Mouse (Mus musculus) embryonic facial prominence, embryonic 11.5 days (tissue): Measurements from ENCODE around the gene Scrn1. TPM values are rescaled to one million over a fixed set of nuclear protein-coding genes. Genes with fewer than 3 reads are reported as not detected.
A peak's percentile ranks its signal among the peaks of the same experiment; 100 is the strongest.

Source experiments
- ATAC-seq: fragments of 200-750 bp; cut with Nextera tagmentation; replicated peaks from 2 replicates; pipeline ENCODE4 v1.8.0; 2017; ENCODE audit warnings: low read depth; ENCODE audit not compliant: insufficient number of reproducible peaks, low FRiP score, low TSS enrichment
- DNase-seq: peaks from one replicate; pipeline ENCODE4 v3.0.0-alpha.2; 2015; ENCODE audit warnings: low spot score
- H3K27ac ChIP-seq: fragments of 300-500 bp; sonication (generic); replicated peaks from 2 replicates; pipeline ENCODE4 v1.5.1; 2014; ENCODE audit warnings: mild to moderate bottlenecking, low read depth, low read length, control low read depth
- H3K27me3 ChIP-seq: fragments of 300-500 bp; sonication (generic); 2 replicates; pipeline ENCODE4 v1.6.1; 2014; ENCODE audit warnings: mild to moderate bottlenecking, low read length, moderate library complexity, mixed read lengths; ENCODE audit not compliant: control insufficient read depth, insufficient read depth
- H3K36me3 ChIP-seq: fragments of 300-500 bp; sonication (generic); replicated peaks from 2 replicates; pipeline ENCODE4 v1.6.1; 2014; ENCODE audit warnings: low read depth, mild to moderate bottlenecking, low read length, moderate library complexity, mixed read lengths; ENCODE audit not compliant: control insufficient read depth, insufficient read depth
- H3K4me1 ChIP-seq: fragments of 300-500 bp; sonication (generic); 2 replicates; pipeline ENCODE4 v1.6.1; 2014; ENCODE audit warnings: low read length, mixed read lengths; ENCODE audit not compliant: control insufficient read depth, insufficient read depth
- H3K4me2 ChIP-seq: fragments of 300-500 bp; sonication (generic); 2 replicates; pipeline ENCODE4 v1.6.1; 2014; ENCODE audit warnings: low read depth, mild to moderate bottlenecking, control low read depth, low read length, moderate library complexity
- H3K4me3 ChIP-seq: fragments of 300-500 bp; sonication (generic); 2 replicates; pipeline ENCODE4 v1.5.1; 2014; ENCODE audit warnings: low read depth, low read length, control low read depth
- H3K9ac ChIP-seq: fragments of 300-500 bp; sonication (generic); replicated peaks from 2 replicates; pipeline ENCODE4 v1.6.1; 2014; ENCODE audit warnings: mild to moderate bottlenecking, control low read depth, low read length
- H3K9me3 ChIP-seq: fragments of 300-500 bp; sonication (generic); replicated peaks from 2 replicates; pipeline ENCODE4 v1.6.1; 2016; ENCODE audit warnings: mild to moderate bottlenecking, low read length, inconsistent platforms, mixed read lengths; ENCODE audit not compliant: control insufficient read depth
- WGBS: fragments of 180-500 bp; shearing (Covaris S2); extraction: QIAGEN DNeasy Blood & Tissue Kit; methylation state at CpG from one replicate; pipeline ENCODE4 v1.1.7; 2014; 5-methylcytosine and 5-hydroxymethylcytosine counted together
- polyA plus RNA-seq: library from polyadenylated mRNA; unstranded; fragments of >200 nt; fragmentation: Nextera tagmentation; extraction: Ambion mirVana; gene quantifications from 2 replicates; pipeline ENCODE4 v1.2.1, GENCODE M21; 2014

Gene Scrn1
- polyA plus RNA-seq = 24.4 and 25.4 TPM in 2 replicates

DNA sequence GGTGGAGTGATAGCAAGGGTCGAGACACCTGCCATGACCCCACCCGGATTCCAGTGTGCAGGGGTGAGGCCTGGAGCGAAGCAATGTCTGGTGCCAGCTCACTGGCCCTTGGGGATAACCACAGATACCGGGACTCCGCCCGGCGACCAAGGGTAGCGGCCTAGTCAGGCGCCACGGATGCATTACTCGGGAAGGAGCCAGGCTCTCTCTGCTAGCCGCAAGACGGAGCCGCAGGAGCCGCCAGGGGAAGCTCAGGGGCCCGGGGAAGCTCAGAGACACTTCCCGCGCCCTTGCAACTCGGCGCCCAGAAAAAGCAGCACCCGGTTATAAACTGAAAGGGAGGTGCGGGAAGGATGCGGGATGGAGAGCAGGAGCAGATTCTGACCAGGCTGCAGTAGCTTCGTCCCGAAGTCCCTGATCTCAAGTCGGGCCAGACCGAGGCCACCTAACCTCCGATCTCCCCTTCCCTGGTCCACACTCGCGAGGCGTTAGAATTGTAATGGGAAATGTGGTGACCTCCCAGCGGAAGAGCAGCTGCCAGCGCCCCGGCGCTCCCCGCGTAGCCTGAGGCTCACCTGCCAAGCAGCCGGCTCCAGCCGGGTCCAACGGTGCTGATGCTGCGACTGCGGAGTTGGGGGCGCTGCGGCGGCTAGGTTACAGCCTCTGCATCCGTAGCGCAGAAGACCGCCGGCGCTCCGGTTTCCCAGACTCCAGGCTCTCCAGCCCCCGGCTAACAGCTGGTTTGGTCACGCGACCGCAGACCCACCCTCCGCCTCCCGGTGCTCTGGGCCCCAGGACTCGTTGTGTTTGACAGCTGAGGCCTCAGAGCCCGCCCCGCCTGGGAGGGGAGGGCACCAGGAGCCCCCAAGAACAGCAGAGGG is at the start of gene Scrn1:
Gene Scrn1, minus strand, starts transcription at position 825 of the 881 bp plus-strand sequence.
- H3K27ac ChIP-seq = no peak within 1 kb of the TSS
- no peaks in the 10 kb centered on the region for H3K36me3 ChIP-seq
- peak within 1 kb of the TSS; percentile 93 for H3K4me2 ChIP-seq
- DNase-seq (peak; percentile 85), ATAC-seq (peak; percentile 89)
- H3K9me3 ChIP-seq = no peaks in the 10 kb centered on the region
- no peaks in the 10 kb centered on the region for H3K27me3 ChIP-seq
- peak within 1 kb of the TSS; percentile 59 for H3K9ac ChIP-seq
- WGBS = under 1% methylated on average over 60 of the region's 60 CpGs
- H3K4me1 ChIP-seq = no peaks in the 10 kb centered on the region; the same call in 1 of the 2 replicates
- H3K4me3 ChIP-seq = peak within 1 kb of the TSS; percentile 47

DNA sequence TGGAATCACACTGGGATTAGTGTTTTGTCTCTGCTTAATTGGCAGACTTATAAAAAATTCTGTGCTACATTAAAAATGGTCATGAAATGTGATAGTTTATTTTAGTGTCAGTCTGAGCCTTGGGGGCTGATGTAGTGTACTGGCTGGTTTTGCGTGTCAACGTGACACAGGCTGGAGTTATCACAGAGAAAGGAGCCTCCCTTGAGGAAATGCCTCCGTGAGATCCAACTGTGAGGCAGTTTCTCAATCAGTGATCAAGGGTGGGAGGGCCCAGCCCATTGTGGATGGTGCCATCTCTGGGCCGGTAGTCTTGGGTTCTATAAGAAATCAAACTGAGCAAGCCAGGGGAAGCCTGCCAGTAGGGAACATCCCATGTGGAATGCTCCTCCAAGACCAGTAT is 40.0 kb upstream of the Scrn1 start:
- ATAC-seq (no peak), DNase-seq (no peak)
- Histone ChIP-seq H3K9ac (no peak overlapping the region), H3K27ac (no peak overlapping the region), H3K36me3 (no peaks in the 10 kb centered on the region), H3K27me3 (no peaks in the 10 kb centered on the region), H3K4me2 (no peak overlapping the region), H3K9me3 (no peaks in the 10 kb centered on the region), H3K4me1 (no peaks in the 10 kb centered on the region), H3K4me3 (no peak overlapping the region)
- 67% methylated on average over 4 of the region's 4 CpGs for WGBS

DNA sequence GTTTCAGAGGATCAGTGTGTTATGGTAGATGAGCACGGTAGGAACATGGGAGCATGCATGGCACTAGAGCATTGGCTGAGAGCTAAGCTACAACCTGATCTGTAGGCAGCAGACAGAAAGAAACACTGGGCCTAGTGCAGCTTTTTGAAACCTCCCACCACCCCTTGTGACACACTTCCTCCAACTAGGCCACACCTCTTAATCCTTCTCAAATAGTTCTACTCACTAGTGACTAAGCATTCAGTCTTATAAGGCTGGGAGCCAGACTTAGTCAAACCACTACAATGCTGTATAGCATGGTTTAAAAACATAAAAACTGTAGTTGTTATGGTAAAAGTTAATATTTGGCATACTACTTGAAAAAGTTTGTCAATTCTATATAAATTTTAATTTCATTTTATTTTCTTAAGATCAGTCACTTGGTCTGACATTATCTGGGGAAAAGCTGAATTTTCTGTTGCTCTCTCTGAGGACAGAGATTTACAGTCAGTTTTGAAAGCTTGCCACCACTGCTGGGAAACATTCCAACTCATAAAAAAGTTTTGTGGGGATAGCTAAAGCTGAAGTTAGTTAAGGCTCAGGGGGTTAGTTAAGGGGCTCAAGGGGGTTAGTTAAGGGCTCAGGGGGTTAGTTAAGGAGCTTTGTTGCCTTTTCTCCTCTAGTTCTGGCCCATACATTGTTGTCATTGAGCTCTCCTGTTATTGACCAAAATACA is 37.9 kb upstream of the Scrn1 start:
- WGBS = 94% methylated on average over 1 of the region's 1 CpGs
- ATAC-seq = no peak
- H3K4me1 ChIP-seq = no peaks in the 10 kb centered on the region

DNA sequence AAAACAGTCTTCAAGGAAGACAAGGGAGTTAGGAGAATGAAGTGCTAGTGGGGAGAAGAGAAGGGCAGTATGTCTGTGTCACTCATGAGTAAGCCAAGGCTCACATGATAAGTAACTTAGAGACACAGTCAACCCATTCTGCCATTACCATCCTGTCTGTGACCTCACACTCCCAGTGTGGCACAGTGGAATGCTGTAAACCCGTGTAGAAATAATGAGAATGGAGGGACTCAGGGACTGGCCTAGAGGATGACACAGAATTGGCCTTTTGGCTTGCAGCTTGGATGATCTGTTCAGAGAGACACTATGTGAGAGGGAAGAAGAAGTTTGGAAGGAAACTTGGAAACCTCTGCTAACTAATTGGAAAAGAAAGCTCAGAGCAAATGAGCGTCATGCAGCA is 36.6 kb upstream of the Scrn1 start:
- H3K4me2 ChIP-seq = no peak overlapping the region
- no peaks in the 10 kb centered on the region for H3K27me3 ChIP-seq
- no peak overlapping the region for H3K27ac ChIP-seq
- no peaks in the 10 kb centered on the region for H3K9me3 ChIP-seq
- no peak overlapping the region for H3K9ac ChIP-seq
- no peaks in the 10 kb centered on the region for H3K4me1 ChIP-seq
- no peaks in the 10 kb centered on the region for H3K36me3 ChIP-seq
- ATAC-seq (no peak), DNase-seq (no peak)
- H3K4me3 ChIP-seq = no peak overlapping the region
- 89% methylated on average over 2 of the region's 2 CpGs for WGBS

More for the DNA sequence above, 37.9 kb upstream of the Scrn1 start:
- H3K4me3 ChIP-seq = no peak overlapping the region
- H3K9me3 ChIP-seq = no peaks in the 10 kb centered on the region
- no peaks in the 10 kb centered on the region for H3K27me3 ChIP-seq
- H3K27ac ChIP-seq = no peak overlapping the region
- no peak overlapping the region for H3K4me2 ChIP-seq
- no peak for DNase-seq
- H3K9ac ChIP-seq = no peak overlapping the region
- no peaks in the 10 kb centered on the region for H3K36me3 ChIP-seq

DNA sequence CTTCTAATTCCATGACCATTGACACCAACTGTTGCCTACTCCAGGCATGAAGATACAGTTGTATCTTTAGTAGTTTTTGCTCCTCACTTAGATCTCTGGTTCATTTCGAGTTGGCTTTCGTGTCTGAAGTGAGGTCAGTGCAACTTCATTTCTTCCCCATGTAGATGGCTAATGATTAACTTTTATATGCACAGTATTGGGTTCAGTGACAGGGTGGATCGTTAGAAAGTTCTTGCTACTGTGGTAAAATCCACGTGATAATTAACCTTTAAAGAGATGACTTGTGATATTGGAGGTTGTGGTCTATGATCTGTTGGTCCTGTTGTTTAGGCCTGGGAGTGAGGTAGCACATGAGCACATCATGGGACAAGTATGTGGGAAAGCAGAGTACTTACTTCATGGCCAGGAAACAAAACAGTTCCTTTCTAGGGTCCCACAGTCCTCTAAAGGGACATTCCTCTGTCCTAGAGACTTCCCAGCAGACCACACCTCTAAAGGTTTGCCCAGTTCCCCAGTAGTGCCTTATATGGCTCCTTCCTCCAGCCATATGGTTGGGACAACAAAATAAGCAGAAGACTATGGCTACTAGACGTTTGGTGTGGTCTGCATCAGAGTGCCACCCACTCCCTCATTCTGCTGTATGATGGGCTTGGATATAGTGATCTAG is 34.5 kb upstream of the Scrn1 start:
- no peaks in the 10 kb centered on the region for H3K27me3 ChIP-seq
- ATAC-seq (no peak), DNase-seq (no peak)
- no peak overlapping the region for H3K4me3 ChIP-seq
- 84% methylated on average over 5 of the region's 5 CpGs for WGBS
- H3K27ac ChIP-seq = no peak overlapping the region
- H3K36me3 ChIP-seq = no peaks in the 10 kb centered on the region
- H3K4me2 ChIP-seq = no peak overlapping the region
- no peaks in the 10 kb centered on the region for H3K9me3 ChIP-seq
- no peaks in the 10 kb centered on the region for H3K4me1 ChIP-seq
- H3K9ac ChIP-seq = no peak overlapping the region

DNA sequence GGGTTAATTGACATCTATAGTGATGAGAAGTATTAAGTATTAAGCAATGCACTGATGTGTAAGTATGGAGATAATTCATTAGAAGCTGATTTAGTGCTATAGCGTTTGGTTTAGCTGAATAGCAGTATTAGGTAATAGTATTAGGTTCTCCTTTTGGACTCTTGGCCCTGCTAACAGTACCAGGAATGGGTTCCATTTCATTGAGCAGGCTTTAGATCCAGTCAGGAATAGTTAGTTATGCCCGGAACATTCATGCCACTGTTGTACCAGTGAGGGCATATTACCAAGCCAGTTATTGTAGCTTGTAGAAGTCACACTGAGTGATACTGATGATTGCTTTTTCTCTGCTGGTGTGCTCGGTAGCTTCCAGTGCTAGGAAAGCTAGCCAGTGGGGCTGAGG is 31.4 kb upstream of the Scrn1 start:
- no peaks in the 10 kb centered on the region for H3K4me1 ChIP-seq
- DNase-seq (no peak), ATAC-seq (no peak)
- H3K27me3 ChIP-seq = no peaks in the 10 kb centered on the region
- H3K4me3 ChIP-seq = no peak overlapping the region
- no peaks in the 10 kb centered on the region for H3K9me3 ChIP-seq
- no peak overlapping the region for H3K9ac ChIP-seq
- WGBS = 83% methylated on average over 3 of the region's 3 CpGs
- H3K27ac ChIP-seq = no peak overlapping the region
- no peak overlapping the region for H3K4me2 ChIP-seq
- no peaks in the 10 kb centered on the region for H3K36me3 ChIP-seq

DNA sequence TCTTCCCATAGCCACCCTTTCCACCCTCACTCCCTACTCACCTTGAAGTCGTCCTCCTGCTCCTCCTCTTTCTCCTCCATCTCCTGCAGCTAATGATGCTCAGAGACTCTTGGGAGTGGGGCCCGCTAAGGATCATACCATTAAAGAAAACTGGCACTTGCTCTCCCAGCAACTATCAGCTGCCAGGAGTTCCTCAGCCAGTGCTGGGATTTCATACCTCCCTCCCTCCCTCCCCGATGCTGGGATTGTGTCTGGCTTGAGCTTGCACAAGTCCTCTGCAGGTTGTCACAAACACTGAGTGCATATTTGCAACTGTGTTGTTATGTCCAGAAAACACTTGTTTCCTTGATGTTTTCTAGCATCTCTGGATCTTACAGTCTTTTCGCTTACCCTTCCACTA is 30.9 kb upstream of the Scrn1 start, which contains the start of gene Fkbp14:
Gene Fkbp14, minus strand, starts transcription at position 101 of the 400 bp plus-strand sequence.
- Histone ChIP-seq H3K4me2 (no peak within 1 kb of the TSS), H3K4me3 (no peak within 1 kb of the TSS; the same call in 1 of the 2 replicates), H3K36me3 (no peaks in the 10 kb centered on the region), H3K27me3 (no peaks in the 10 kb centered on the region), H3K27ac (no peak within 1 kb of the TSS), H3K4me1 (no peaks in the 10 kb centered on the region), H3K9me3 (no peaks in the 10 kb centered on the region), H3K9ac (no peak within 1 kb of the TSS)
- ATAC-seq = no peak
- no peak for DNase-seq
- 81% methylated on average over 4 of the region's 4 CpGs for WGBS
